Mouse (Mus musculus) A20 (cell line): ENCODE results near the gene Rnf10.

Experiments used
- DNase-seq: peaks from one replicate; pipeline ENCODE4 v3.0.0-alpha.2; 2011; ENCODE audit warnings: low read depth, low spot score

Gene Rnf10

DNA sequence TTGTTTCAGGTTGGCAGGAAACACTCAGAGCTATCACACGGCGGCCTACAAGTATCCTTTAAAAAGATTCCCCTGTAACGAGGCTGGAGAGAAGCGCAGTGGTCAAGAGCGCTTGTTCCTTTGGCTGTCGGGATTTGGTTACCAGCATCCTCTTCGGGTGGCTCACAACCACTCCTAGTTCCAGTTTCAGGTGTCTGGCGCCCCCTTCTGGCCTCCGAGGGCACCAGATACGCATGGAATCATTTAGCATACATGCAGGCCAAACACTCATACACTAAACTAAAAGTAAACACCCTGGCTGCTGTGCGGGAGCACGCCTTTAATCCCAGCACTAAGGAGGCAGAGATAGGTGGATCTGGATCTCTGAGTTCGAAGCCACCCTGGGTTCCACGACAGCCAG is 3.3 kb upstream of the Rnf10 start:
- peak; percentile 78 for DNase-seq

DNA sequence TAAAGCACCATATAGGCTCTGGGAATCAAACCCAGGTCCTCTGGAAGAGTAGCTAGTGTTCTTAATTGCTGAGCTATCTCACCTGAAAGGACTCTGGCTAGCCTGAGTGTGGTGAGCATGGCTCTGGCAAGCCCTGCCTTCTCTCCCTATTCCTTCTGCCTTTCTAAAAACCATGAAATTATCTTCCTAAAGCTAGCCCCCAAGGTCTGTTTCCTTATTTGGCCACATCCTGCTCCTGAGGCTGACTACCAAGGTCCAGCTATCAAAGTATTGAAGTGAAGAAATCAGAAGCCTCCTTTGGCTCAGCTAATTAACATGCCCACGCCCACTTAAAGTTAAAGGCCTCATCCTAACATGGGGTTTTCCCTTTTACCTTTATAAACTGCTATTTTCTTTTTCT is 2.1 kb upstream of the Rnf10 start:
- peak; percentile 65 for DNase-seq

DNA sequence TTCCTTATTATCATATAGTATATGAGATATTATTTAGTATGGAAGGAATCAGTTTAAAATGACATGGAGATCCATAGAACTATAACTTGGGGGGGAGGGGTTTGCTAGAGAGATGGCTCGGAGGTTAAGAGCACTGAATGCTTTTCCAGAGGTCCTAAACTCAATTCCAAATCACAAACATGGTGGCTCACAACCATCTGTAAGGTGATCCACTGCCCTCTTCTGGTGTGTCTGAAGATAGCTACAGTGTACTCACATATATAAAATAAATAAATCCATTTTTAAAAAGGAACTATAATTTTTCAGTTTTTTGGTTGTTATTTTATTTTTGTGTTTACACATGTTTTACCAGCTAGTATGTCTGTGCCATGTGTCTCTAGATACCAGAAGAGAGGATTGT is 1.7 kb upstream of the Rnf10 start:
- DNase-seq, result peak; percentile 45

- peak; percentile 63 for DNase-seq
Measured at GRCm38 (mm10) chr5:115273549-115274135, 944 bp upstream of the Rnf10 start.

DNA sequence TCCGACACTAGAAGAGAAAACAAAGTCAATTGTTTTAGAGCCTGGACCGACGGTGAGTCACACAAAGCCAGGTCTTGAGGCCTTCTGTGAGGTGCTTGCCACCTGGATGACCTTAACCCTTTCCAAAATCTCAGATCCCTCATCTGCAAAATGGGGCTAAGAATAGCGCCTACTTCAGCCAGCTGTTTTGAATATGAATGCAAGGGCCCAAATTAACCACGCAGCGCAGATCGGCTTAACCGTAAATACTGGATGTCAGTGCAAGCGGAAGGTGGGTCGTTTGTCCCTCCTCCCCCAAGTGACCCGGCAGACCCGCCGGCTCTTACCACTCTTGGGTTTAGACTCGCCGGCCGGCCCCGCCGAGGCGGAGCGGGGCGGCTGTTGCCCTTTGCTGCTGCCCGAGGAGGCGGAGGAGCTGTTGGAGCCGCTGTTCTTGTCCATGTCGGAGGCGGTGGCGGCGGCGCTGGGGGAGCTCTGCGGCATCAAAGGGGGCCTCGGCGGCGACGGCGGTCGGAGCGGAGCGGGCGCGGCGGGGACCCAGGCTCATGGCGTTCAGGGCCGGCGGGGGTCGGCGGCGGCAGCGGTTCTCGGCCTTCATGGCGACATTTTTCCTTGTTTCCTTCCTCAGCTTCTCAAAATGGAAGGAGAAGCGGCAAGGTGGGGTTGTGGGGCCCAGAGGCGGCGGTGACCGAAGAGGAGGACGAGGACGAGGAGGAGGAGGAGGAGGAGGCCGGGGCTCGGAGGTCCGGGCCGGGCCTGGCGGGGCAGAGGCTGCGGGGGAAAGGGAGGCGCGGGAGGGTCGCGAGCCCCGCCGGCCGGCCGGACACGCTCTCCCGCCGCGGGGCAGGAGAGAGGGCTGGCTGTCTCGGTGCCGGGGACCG is 527 bp downstream of the Rnf10 start:
- peak; percentile 70 for DNase-seq

DNA sequence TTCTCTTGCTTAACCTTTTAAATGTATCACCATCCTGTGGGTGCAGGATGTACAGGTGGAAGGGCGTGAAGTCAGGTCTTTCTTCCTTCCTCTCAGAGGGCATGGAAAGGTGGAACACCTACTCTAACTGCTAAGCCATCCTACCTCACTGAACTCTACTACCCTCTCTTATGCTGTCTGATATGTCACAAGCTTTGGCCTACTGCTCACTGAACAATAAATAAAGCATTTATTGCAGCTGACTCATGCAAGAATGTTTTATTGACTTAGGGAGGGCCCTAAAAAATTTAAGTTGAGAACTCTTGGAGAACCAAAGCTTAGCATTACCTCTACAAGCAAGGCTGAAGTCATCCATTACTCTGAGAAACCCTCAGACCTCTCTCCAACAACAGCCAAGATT is 2.7 kb downstream of the Rnf10 start:
- DNase-seq, result no peak

- DNase-seq, result no peak
Measured at GRCm38 (mm10) chr5:115268266-115268665, 4.4 kb downstream of the Rnf10 start.

DNA sequence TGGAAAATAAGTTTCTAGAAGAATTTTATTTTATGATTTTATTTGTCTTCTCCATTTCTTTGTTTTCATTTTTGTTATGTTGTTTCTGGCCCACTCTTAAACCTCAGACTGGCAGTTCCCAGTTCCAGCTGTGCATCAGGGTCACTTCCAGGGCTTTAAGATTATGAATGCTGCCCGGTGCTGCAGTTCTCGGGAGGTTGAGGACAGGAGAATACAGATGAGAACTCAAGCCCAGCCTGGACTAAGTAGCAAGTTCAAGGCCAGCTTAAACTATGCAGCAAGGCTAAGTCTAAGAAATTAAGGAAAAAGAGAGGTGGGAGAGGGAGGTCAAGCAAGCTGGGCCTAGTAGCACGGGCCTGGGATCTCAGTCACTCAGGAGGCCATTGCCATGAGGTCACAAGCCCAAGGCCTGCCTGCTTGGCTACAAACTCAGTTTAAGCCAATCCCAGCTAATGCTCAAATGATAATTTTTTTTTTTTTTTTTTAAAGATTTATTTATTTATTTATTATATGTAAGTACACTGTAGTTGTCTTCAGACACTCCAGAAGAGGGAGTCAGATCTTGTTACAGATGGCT is 5.1 kb downstream of the Rnf10 start:
- no peak for DNase-seq

DNA sequence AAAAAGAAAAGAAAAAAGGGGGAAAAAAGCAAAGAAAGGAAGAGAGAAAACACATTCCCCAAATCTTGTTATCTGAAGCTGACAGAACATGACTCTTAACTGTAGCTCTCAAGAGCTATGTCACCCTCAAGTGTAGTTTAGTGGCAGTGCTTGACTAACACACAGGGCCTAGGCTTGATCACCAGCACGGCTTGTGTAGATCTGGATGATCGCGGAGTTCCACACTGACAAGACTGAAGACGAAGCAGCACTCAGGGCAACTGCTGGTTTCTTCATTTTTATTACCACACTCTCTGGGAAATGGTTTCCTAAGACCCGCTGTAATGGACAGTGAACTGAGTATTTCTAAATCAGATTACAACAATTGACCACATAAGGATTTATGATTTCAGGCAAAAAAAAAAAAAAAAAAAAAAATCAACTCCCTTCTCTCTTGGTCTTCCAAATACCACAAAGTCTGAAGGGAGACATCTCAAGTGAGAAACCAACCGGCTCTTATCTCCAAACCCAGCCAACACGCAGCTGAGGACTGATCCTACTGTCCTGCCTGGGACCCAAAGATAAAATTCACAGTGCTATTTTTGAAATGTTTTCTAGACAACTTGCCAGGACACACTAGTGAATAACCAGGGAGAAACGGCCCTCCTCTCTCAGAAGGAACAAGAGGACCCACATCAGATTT is 5.8 kb downstream of the Rnf10 start:
- DNase-seq, result no peak

DNA sequence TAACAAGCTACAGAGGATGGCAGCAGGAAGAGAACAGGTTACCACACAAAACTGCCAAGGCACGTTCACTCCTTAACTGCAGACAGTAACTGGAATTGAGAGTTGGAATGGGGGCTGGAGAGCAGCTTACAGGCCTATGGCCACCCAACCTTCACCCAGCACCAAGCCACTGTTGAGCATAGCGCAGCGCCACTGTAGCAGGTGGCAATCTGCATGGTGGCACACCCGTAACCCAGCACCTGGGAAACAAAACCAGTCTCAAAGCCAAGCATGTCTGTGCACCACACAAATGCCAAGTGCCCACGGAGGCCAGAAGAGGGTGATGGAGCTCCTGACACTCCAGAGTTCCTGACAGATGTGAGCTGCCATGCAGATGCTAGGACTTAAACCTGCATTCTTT is 6.4 kb downstream of the Rnf10 start:
- no peak for DNase-seq

DNA sequence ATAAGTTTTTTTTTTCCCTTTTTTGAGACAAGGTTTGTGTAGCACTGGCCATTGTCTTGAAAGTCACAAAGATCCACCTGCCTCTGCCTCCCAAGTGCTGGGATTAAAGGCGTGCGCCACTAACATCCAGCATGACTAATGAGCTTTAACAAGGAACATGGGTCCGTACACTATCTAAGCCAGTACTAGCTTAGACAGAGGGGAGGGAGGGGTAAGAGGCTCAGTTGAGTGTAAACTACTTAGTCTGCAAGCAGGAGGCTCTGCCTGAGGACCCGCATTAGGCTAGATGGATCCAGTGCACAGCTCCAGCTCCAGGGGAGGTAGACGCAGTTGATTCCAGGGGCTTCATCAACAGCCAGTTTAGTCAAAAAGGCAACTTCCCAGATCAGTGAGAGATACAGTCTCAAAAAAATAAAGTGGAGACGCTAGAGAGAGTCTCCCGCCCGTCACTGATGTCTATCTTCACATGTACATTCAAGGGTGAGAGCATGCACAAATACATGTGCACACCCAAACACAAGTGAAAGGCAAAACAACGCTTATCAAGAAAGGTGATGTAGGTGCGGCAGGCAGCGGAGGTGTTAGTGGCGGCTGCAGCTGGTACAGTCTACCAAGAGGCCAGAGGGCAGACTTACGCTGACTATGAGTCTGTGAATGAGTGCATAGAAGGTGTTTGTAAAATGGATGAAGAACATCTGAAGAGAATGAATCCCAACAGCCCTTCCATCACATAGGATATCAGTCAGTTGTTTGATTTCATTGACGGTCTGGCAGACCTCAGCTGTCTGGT is 10.0 kb downstream of the Rnf10 start:
- DNase-seq, result no peak

GRCm38 (mm10) chr5:115261880-115262279 is 10.8 kb downstream of the Rnf10 start:
- no peak for DNase-seq

DNA sequence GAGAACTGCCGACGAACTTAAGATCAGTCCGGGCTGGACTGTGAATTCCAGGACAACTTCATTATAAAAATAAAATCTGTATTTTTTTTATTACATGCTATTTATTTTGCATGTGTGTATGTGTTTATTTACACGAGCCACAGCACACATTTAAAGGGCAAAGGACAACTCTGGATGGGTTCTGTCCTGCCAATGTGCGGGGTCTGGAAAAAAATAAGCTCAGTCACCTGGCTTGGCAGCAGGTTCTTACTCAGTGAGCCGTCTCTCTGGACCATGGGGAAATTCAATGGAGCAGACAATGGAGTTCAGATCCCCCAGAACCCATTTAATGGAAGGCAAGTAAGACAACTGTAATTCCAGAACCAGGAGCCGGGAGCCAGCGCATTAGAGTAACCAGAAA is 11.6 kb downstream of the Rnf10 start:
- no peak for DNase-seq

- no peak for DNase-seq
Measured at GRCm38 (mm10) chr5:115260356-115260755, 12.3 kb downstream of the Rnf10 start.

DNA sequence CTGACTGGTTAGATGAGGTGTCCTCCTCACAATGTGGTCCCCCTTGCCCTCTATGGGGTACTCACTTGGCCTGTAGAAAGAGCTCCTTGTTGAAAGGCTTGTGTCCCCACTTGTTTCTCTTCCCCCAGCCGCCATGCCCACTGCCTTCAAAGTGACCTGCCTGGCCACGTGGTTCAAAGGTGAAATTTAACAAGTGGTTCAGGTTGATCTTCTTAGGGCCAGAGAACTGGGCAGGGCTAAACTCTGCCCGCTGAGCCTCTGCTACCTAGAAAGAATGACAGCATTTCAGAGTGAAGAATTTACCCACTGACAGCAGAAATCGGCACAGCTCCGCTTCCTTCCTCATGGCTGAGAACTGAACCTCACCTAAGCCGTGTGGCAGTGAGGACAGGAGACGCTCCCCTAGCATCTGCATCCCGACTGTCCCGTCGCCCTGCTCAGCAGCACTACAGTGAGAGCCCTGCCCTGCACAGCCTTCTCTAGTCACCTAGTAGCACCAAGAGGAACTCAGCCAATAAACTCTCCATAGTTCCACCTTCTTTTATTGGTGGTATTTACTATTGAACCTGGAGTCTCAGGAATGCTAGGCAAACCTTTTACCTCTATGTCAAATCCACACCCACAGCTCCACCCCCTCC is 15.7 kb downstream of the Rnf10 start:
- no peak for DNase-seq

DNA sequence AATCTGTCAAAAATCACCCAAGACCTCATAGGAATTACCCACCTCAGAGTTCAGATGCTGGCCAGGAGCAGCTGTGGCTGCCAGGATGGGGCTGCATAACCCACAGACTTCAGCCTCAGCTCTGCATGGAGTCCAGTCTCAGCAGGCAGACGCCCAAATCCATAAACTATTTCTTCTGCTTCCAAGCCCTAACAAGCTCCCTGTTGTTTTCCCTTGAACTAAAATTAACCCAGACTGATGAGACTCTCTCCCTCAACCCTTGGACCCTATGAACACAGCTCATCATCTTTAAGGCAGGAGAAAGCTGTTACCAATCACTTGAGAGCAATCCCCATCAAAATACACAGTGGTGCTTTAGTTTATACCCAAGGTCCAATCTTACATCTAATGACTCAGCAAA is 17.2 kb downstream of the Rnf10 start:
- no peak for DNase-seq

- no peak for DNase-seq
Measured at GRCm38 (mm10) chr5:115240191-115240590, 32.5 kb downstream of the Rnf10 start.

DNA sequence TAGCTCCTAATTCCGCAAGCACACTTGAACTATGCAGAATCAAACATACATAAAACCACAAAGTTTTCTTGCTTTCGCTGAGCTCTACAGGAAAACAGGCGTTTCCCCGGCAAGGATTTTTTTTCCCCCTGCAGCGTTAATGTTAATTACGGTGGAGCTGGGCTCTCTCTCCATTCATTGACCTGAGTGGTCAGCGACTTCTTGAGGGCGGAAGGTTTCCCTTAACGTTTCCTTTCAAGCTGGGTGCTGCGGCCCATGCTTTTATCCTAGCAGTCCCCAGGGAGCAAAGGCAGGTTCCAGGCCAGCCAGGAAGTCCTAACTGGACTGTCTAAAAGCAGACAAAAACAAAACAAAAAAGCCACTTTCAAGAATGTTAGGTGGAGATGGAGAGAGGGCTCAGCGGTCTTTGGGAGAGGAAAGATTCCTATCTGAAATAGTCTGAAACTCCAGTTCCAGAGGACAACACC is 33.9 kb downstream of the Rnf10 start:
- peak; percentile 29 for DNase-seq

DNA sequence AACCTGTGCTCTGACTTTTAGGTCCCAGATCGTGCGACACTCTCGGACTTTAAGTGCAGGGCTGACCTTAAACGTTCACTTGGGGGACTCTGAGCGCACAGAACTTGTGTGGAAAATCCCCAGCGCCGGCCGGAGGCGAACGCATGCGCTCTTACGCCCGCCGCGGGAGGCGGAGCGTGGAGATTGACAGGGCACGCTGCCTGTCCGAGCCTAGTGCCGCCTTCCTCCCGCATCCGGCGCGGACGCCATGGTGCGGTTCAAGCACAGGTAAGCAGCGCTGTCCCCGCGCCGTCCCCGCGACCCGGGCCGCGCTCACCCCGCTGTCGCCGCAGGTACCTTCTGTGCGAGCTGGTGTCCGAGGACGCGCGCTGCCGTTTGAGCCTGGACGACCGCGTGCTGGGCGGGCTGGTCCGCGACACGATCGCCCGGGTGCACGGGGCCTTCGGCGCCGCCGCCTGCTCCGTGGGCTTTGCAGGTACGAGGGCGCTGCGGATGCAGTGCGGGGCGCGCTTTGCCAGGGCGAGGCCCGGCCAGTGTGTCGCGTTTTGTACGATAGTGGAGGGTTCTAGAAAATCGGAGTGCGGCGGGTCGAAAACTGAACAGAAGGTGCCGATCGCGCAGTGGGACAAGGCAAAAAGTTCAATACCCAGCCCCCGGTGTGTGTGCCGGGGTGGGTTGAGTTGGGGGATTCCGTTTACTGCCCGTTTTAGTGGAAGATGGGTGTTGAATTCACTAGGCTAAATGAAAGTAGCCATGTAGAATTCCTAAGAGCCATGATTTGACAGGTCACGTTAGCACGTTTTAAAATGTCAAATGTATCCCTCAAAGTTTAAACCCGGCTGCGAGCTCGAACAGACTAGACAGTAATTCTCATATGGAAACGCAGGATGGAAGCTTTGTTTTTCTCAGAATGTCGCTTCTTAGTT is 34.6 kb downstream of the Rnf10 start:
- peak; percentile 95 for DNase-seq

DNA sequence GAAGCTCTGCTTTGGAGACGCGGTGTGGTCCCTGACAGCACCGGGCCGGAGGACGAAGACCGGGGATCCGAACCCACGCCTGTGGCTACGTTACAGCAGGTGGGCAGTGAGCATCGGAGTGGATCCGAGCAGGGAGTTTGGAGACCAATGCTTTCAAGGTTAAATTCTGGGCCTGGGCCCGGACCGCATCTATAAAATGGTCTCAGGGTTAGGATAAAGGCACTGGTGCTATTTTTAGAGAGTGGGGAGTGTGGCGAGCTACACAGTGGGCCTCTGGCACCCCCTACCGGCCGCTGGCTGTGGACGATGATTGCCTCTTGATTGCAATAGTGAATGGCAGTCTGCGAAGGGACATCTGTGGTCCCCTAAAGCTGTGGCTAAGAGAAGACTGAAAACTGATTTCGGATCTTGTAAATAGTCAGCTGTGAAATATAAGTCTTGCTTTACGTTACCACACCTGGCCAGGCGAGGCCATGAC is 36.9 kb downstream of the Rnf10 start, which contains the start of gene Pop5:
Gene Pop5, plus strand, starts transcription at position 51 of the 478 bp plus-strand sequence.
- peak; percentile 75 for DNase-seq
